Mouse (Mus musculus) erythroblast, embryonic 14.5 days (primary cell): ENCODE data around the gene Olfr519.

Source experiments
- GATA1 ChIP-seq: IDR thresholded peaks from 2 replicates; pipeline ENCODE4 v1.6.1; 2012; ENCODE audit warnings: low read length, inconsistent platforms, mixed read lengths
- TAL1 ChIP-seq: IDR thresholded peaks from 3 replicates; pipeline ENCODE4 v1.6.1; 2012; ENCODE audit warnings: low read length, inconsistent platforms, mixed read lengths

- no peak for TF ChIP-seq GATA1
- no peak for TF ChIP-seq TAL1
These were observed 40.6 kb upstream of the Olfr519 start for GRCm38 (mm10) chr7:108934836-108935235.
